Mouse (Mus musculus) embryonic fibroblast, embryonic 13.5 days (primary cell): ENCODE measurements around the gene Acd.

Experiments used
- CTCF ChIP-seq: IDR thresholded peaks from 2 replicates; pipeline ENCODE4 v1.5.1; 2011; ENCODE audit warnings: mild to moderate bottlenecking, control low read depth, low read length, moderate library complexity, borderline replicate concordance; ENCODE audit not compliant: insufficient read depth
- POLR2A ChIP-seq: IDR thresholded peaks from 2 replicates; pipeline ENCODE4 v1.6.1; 2011; ENCODE audit warnings: low read depth, mild to moderate bottlenecking, control low read depth, low read length, moderate library complexity

DNA sequence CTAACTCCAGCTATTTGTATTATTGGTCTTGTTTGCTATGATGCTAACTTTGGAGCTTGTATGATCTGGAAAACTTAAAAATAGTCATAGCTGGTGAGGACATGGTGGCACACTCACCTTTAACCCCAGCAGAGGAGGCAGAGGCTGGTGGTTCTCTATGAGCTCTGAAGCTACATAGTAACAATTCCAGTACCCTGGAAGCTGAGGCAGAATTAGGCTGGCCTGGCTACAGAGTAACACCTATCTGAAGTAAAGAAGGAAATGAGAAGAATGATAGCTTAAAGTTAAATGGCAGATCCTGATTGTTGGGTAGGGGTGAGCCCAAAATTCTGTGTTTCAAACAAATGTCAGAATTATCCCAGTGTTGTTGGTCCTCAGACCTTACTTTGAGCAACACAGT is 43.3 kb downstream of the Acd start:
- TF ChIP-seq POLR2A (no peak), CTCF (no peak)
